Mouse (Mus musculus) stomach, postnatal 0 days (tissue): ENCODE measurements around the gene Timm29.

Experiments
- CTCF ChIP-seq: IDR thresholded peaks from 2 replicates; pipeline ENCODE4 v1.5.1; 2016; ENCODE audit warnings: antibody characterized with exemption, low read depth, mild to moderate bottlenecking, moderate library complexity
- EP300 ChIP-seq: optimal IDR thresholded peaks from 2 replicates; pipeline ENCODE3; 2016; ENCODE audit warnings: antibody characterized with exemption

GRCm38 (mm10) chr9:21627145-21627795 lies 34.7 kb downstream of the Timm29 start:
- TF ChIP-seq CTCF (no peak), EP300 (no peak)
